Mouse (Mus musculus) liver, adult (tissue): ENCODE data around the gene Tnfaip3.

ENCODE experiments used
- GATA4 ChIP-seq: IDR thresholded peaks from 2 replicates; pipeline ENCODE4 v1.6.1; 2014; ENCODE audit warnings: mild to moderate bottlenecking, low read length; ENCODE audit not compliant: insufficient replicate concordance

Gene Tnfaip3

GRCm38 (mm10) chr10:19015257-19015862, at the start of gene Tnfaip3:
Tnfaip3 (minus strand) TSS chr10:19015657.
- TF ChIP-seq GATA4 = no peak

GRCm38 (mm10) chr10:19064651-19065601, 49.5 kb upstream of the Tnfaip3 start:
- no peak for TF ChIP-seq GATA4

DNA sequence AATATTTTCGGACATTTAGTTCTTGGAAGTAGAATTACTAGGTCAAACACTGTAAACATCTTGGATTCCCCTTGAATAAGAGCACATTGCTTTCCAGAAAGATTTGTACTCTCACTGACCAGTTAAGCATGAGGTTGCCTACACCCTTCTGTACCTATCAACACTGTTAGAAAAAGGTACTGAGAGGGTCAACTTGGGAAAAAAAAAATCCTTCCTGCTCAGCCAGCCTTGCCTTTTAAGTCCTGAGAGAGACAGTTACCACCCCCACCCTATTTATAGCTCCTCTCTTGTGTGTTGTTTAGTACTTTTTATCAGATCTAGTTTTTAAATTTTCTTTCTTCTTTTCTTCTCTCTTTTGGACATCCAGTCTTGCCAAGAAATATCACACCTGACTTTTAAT, 48.2 kb upstream of the Tnfaip3 start:
- no peak for TF ChIP-seq GATA4

DNA sequence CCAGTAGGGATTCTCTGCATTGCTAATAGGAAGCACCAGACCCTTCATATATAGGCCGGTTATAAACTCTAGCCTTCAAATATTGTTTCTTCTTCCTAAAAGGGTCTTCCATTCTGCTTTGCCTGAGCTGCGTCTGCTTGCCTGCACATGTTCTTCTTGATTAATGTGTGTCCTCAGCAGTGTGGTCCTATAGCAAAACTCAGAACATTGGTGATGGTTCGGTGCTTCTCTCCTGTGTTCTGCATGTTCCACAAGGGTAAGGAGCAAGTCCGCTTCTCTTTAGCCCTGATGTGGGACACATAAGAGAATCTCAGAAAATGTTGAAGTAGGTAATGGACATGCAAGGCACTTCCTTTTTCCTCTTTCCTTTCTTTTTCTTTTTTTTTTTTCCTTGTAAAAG, 47.8 kb upstream of the Tnfaip3 start:
- TF ChIP-seq GATA4 = no peak

- TF ChIP-seq GATA4 = no peak
Measured at GRCm38 (mm10) chr10:19062098-19062905, 46.8 kb upstream of the Tnfaip3 start.

DNA sequence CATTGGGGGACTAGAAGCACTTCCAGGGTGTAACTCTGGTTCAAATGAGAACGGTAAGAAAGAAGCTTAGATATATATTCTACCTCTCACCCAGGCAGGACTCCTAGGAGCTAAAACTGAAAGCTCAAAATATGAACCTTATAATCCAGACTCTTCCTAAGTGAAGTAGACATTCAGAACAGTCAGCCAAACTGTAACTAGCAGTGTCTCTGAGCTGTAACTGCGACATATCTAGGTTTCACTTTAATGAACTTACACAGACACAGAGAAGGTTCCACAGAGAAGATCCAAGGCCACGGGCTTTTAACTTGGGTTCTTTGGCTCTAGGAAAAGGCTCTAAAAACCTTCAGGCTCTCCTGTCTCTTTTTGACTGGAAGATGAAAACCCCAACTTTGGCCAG, 45.7 kb upstream of the Tnfaip3 start:
- no peak for TF ChIP-seq GATA4

GRCm38 (mm10) chr10:19053524-19053923, 38.1 kb upstream of the Tnfaip3 start:
- TF ChIP-seq GATA4 = no peak

GRCm38 (mm10) chr10:19045986-19046385, 30.5 kb upstream of the Tnfaip3 start:
- TF ChIP-seq GATA4 = no peak

GRCm38 (mm10) chr10:19044765-19045516, 29.5 kb upstream of the Tnfaip3 start:
- no peak for TF ChIP-seq GATA4

- TF ChIP-seq GATA4 = no peak
Measured at GRCm38 (mm10) chr10:19043529-19044262, 28.2 kb upstream of the Tnfaip3 start.

DNA sequence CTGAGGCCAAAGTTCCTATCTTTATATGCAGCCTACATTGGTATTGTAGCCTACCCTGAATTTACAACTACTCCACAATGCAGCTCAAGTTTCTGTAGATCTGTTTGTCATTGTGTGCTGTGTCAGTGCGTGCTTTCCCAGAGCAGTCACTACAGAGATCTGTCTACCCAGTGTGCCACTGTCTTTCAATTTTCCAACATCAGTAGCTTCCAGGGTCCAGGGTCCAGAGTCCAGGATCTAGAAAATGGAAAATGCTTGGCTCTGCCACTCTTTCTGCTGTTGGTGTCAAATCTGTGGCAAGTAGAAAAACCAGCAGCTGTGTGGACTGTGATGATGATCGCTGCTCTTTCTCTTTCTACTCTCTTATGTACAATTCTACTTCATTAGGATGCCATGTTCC, 24.7 kb upstream of the Tnfaip3 start:
- TF ChIP-seq GATA4 = no peak

DNA sequence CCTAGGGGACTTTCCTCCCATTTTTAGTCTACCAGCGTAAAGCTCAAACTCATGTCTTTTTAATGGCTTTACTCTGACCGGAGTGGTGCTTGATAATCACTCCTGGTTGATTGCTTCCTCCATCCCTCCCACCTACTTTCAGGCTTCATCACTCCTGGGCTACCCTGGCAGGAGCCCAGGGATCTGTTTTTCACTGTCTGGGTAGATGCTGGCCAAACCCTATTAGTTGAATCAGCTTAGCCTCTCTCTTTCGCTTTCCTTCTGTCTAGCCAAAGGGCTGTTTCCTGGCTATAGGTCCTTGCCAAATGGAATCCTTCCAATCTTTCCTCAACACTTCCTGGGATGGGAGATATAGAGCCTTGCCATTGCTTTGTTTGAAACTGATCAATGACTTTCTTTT, 19.3 kb upstream of the Tnfaip3 start:
- no peak for TF ChIP-seq GATA4

- TF ChIP-seq GATA4 = no peak
Measured at GRCm38 (mm10) chr10:19033696-19034095, 18.2 kb upstream of the Tnfaip3 start.

DNA sequence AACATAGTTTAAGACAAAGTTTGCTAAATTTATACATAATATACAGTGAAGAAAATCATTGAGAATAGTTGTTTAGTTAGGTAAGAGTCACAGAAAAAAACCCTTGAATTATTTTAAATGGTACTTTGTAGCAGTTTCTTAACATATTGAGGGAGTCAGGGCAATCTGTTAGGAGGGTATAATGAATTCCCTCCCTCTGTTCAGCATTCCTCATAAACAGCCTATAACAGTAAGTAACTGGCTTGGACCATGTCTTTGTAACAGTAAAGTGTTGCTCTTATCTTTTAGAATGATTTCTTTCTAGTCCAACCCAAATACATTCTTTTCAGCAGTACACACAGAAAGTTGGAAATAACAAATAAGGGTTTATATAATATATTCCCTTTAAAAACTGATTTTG, 16.4 kb upstream of the Tnfaip3 start:
- TF ChIP-seq GATA4 = no peak
